Mouse (Mus musculus) spleen, adult 18-20 months (tissue): ENCODE measurements around the gene Pak1.
A peak's percentile ranks its signal among the peaks of the same experiment; 100 is the strongest.

Experiments used
- DNase-seq, 2 experiments: peaks; one replicate each; pipeline ENCODE4 v3.0.0; 2022; ENCODE audit warnings: mixed read lengths in 2 of 2

The Pak1 gene

DNA sequence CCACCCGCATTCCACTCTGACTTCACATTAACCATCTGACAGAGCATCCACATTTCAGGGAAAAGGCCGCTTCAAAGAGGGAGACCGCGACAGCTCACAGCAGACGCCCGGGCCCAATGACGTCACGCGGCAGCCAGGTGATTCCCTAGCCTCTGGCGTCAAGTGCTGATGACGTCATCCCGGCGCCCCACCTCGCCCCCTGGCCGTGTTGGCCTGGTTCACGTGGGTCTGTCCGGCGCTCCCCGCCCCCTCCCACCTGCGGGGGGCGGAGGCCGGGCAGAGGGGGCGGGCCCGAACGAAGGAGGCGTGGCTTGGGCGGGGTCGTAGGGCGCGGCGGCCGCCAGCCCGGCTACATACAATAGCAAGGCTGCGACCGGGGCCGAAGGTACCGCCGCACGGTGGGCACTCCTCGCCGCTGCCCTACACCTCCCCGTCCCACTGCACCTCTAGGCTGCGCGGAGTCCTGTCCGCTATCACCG, at the start of gene Pak1:
Gene Pak1 (plus strand): TSS at position 352 of the 479 bp plus-strand sequence.
- DNase-seq = peak; percentile 44 to 60

DNA sequence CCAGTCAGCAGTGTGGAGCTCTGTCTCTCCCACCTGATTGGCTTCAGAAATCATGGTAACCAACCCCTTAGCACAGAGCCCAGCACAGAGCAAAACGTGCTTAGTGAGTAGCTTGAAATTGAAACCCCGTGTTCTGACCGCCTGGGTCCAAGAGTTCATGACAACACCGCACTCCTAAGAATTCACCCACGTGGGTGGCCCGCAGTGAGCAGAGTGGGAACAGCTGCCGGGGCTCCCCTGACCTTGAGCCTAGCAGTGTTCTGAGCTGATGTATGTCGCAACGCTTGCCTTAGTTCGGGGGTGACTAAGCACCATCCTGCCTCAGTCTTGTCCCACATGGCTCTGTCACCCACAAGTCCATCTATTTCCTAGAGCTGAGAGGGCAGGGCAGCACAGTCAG, 47.4 kb upstream of the Pak1 start:
- DNase-seq = no peak

DNA sequence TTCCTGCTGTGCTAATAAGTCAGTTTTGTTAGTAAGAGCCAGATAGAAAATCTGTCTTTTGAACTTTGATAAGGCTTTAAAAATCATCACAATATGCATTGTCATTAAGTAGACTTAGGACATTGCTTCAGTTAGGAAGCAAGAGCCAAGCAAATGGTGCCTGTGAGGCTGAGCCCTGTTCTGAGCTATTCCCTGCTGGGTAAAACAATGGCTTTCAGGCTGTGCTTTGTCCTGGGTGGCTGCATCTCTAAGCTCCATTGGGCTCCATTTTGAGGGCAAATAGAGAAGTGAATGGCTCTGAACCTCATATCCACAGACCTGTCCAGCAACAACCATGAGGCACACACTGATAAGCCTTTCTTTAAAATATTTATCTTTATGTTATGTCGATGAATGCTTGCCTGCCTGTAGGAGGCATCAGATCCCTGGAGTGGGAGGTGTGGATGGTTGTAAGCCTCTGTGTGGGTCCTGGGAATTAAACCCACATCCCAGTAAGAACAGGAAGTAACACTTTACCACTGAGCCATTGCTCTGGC, 46.5 kb upstream of the Pak1 start:
- no peak for DNase-seq

DNA sequence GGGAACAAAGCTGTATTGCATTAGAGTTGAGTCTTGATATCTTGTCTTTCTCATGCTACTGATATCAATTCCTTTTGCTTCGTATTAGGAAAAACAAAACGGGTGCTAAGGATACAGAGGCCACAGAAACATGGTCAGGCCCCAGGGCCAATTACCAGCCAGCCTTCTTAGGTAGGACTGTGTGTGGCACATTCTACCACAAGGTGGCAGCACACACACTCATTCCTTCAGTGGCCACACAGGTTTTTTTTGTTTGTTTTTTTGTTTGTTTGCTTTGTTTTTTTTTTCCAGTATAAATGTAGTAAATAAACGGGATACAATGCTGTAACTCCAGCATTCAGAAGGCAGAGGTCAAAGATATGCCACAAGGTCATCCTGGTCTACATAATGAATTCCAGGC, 43.0 kb upstream of the Pak1 start:
- DNase-seq = peak in 1 of 2 experiments; percentile 54

GRCm38 (mm10) chr7:97747176-97747707, 41.1 kb upstream of the Pak1 start:
- DNase-seq = no peak

DNA sequence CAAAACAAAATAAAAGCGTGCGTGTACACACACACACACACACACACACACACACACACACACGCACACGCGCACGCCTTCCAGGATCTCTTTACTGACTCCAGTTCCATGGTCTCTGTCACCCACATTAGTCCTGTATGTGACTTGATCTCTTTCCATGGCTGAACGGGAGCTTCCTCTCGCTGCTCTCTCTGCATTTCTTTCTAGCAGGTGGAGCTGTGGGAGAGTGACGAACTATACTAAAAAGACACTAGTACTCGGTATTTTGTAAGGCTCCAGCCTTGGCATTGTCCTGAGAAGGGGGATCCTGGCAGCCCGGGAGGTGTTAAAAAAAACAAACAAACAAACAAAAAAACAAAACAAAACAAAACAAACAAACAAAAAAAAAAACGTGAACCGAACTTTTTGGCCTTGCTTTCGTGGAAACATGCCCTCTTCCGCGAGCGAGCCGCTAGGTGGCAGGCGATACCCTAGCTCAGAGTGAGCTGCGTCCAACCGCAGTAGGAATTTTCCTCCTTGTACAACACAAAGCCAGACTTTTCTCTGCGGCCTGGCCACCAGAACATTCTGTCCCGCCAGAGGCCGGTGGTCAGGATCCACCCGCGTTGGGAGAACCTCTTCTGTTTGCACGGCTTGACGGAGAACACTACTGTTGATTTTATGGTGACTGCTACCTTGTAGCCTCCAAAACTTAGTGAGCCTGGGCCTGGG, 40.4 kb upstream of the Pak1 start:
- DNase-seq = peak; percentile 63 to 80

GRCm38 (mm10) chr7:97748527-97749206, 39.7 kb upstream of the Pak1 start:
- peak in 1 of 2 experiments; percentile 30 for DNase-seq

DNA sequence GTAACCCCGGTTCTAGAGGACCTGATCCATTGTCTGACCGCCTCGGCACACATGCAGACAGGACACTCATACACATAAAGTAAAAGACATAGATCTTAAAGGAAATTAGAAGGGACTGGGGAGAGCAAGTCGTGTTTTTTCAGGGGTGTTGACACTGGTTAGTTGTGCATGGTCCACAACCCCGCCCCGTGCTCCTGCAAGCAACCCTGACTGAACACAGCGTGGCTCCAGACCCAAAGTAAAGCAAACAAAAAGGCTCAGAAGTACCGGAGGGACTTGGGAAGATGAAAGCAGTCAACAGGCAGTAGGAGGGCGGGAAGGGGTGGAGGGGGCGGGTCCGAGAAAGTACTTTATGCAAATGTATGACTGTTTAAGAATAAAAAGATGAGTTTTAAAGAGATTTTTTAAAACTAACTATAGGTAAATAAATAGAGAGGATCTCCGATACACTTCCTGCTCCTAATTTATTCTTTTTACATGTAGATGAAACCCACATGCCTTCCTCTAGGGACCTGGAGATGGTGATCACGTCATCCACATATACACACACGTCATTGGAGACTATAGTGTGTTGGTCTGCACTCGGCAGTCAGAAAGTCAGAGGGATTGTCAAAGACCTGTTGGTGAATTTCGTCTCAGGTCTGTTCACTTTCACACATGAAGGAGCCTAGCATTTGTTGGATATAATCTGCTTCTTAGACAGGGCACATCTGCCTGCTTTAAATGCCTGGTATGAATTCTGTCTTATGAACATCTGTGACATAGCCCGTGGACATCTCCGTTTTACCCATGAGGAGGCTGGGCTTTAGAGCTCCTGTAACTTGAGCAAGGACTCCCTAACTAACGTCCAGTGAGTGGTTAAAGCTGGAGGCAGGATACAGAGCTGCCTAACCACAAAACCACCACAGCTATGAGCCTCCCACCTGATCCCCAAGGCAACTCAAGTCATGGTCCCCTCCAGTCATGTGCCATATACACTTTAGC, 38.8 kb upstream of the Pak1 start:
- DNase-seq = peak; percentile 8 to 29

DNA sequence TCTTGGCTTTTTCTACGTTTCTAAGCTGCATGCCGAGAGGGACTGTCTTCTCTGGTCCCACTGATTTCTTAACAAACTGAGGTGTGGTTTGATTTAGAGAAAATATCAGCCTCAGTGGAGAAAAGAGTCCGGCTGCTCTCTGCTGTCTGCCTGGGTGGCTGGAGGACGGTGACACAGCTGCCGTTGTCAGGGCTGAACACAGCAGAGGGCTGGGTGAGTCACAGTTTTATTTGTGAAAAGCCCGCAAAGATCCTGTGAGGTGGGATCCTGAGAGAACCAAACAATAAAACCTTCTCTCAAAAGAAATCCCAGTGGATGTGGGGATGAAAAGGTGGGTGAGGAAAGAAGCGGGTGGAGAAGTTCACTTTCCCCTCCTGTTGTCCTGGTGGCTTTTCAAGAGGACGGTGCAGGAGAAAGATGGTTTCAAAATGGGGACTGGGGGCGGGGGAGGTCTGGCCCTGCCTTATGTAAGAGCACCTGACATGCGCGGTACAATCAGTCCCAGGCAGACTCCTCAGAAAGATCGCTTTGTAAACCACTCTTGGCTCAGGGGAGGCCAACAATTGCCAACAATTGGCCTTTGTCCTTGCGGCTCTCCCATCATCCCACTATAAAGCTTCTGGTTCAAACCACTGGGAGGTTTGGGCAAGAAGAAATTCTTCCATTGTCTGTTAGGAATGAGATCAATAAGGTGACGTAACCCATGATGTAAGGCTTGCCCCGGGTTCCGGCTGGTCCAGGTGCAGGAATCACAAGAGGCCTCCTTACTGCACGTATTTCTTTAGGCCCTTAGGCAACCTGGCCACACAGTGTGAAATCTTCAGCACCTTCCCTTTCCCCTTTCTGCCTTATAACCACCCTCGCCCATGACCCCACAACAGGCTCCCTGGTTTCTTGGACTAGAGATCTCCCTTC, 31.1 kb upstream of the Pak1 start:
- DNase-seq = no peak

DNA sequence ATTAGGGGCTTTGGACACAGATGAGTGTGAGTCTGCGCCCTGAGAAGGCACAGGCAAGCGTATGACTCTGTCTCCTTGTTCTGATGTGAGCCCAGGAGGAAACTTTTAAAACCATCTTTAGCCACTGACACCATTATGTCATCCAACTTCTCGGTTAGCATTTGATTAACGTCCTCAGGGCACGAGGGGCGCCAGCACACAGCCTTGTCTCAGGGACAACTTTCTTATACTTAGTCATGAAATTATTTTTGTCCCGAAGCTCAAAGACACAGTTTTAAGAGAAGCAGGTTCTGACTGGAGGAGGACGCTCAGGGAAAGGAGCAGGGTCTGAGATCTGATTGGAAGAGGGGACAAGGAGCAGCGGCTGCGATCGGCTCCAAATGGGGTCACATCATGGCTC, 23.8 kb upstream of the Pak1 start:
- no peak for DNase-seq

- DNase-seq = no peak
Measured at GRCm38 (mm10) chr7:97765181-97765962, 23.0 kb upstream of the Pak1 start.

DNA sequence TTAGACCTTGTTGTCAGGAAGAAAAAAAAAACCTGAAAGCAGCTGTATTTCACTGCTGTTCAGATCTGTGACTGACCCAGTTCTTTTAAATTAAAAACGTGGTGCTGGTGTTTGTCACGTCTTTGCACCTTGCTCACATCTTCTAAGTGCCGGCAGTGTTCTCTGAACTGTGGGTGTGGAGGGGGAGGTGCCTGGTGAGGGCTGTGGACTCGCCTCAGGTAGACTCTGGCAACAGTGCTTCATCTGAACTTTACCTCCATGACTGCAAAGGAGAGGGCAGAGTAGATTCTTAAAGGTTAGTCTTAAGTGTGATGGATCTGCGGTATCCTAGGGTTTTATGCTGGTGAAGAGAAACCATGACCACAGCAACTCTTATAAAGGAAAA, 22.4 kb upstream of the Pak1 start:
- DNase-seq = no peak

DNA sequence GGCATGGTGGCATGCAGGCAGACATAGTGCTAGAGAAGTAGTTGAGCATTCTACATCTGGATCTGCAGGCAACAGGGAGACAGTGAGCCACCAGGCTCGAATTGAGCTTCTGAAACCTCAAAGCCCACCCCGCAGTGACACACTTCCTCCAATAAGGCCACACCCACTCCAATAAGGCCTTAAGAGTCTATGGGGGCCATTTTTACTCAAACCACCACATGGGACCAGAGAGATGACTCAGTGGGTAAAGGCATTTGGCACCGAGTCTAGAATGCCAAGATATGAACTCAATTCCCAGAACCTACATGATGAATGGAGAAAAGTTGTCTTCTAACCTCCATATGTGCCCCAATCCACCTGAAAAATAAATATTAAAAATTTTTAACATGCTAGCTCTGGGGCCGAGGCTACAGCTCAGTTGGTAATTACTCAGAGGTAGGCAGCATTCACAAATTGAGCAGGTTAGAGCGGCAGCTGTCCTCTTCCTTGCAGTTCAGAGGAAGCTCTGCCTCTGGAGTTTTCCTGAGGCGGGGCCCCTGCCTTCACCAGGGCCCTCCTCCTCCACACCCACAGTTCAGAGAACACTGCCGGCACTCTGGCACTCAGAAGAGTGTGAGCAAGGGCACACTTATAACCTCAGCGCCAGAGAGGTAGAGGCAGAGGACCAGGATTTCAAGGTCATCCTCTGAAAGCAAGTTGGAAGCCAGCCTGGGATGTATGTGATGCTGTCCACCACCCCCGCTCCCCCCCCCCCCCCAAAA, 21.8 kb upstream of the Pak1 start:
- no peak for DNase-seq

GRCm38 (mm10) chr7:97767841-97768240, 20.5 kb upstream of the Pak1 start:
- no peak for DNase-seq

- DNase-seq = no peak
Measured at GRCm38 (mm10) chr7:97769020-97769419, 19.3 kb upstream of the Pak1 start.

DNA sequence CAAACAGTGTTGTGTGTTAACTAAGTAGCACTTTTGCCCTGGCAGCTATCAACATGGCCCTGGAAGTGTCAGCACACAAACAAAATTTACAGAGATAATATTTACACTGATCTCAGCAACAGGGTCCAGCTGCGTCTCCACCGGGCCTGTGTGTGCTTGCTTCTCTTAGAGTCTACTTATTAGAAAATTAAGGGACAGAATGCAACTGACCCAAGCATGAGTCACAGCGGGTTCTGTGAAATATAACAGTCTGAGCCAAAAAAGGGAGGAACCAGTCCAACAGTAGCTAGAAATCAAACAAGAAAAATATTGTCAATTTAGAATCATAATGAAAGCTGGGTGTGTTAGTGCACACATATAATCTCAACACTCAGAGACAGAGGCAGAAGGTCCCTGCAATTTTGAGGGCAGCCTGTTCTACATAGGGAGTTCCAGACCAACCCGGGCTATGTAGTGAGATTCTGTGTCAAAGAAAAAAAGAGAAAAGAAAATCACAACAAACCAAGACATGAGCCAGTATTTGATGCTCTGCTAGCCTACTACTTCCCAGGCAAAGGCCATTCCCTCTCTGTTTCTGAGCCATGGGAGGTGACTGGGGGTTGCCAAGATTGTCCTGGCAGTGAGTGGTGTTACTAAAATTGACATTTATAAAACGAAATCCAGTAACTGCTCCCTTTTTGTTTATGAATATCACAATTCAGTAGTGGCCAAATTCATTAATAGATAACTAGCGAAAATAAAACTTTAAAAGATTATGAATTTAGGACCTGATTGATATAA, 17.3 kb upstream of the Pak1 start:
- DNase-seq = no peak

GRCm38 (mm10) chr7:97775380-97775779, 13.0 kb upstream of the Pak1 start:
- no peak for DNase-seq

GRCm38 (mm10) chr7:97775923-97776322, 12.4 kb upstream of the Pak1 start:
- DNase-seq = no peak

DNA sequence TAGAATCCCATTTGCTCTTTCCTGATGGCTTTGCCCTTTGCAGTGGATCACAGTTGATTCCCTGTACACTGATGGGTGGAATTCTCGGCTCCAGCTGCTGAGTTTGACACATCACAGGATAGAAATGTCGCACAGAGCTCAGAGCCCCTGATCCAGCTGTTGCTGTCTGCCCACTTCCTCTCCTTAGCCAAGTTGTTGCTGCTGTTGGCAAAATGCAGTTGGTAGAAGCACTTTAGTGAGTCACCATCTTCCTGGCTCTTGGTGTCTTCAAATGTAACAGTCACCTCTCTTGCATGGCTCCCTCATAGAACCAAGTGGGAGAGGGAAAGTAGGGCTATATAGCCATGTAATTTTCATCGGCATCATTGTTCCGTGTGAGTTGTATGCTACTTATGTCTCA, 11.2 kb upstream of the Pak1 start:
- DNase-seq = no peak
